Mouse (Mus musculus) adrenal gland (tissue): Measurements from ENCODE around the gene Kmt5a.

Experiments used
- intact Hi-C: fragments of 180-260 bp; cut with DNase I; formaldehyde crosslinking; loops from one replicate; pipeline ENCODE4 v1.15.1; 2025
- microRNA-seq, 2 experiments: library from miRNA; unstranded; fragments of <30 nt; microRNA quantifications; one replicate each; pipeline ENCODE4; 2019

Kmt5a gene

DNA sequence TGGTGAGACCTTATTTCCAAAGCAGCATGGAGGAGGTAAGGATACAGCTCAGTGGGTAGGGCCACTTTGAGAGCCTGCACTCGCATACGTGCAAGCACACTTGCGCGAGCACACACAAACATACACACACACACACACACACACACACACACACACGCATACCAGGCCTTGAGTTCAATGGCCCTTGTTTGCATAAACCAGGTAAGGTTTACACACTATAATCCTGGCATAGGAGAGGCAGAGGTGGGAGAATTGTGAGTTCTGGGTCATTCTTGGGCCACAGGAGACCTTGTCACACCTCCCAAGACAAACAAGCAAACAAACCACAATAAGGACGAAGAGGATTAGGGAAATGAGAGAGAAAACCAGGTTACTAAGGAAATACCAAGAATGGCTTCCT, 69.5 kb downstream of the Kmt5a start:
- intact Hi-C loops, result no loop called here

DNA sequence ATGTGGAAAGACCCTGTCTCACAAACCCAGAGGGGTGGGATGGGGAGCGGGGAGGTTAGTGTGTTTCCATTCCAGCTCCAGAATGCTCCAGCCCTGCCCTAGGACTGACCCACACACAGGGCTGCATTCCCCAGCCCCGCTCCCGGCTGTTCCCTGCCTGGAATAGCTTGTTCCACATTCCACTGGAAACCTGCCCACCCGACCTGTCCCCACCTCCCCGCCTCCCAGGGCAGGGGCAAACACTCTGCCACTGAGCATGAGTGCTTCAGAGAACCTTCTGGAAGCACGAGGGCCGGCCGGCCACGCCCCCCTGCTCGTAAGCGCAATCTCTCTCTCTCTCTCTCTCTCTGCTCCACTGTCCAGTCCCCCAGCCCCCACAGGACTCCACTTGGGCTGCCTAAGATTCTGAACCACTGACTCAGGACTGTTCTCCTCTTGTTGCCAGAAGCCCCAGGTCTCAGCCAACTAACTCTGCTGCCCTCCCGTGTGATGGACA, 70.1 kb downstream of the Kmt5a start:
- intact Hi-C loops, result no loop called here

- intact Hi-C loops, result no loop called here
These were observed 70.9 kb downstream of the Kmt5a start for GRCm38 (mm10) chr5:124510536-124511050.

Small RNAs within 50 kb of the gene (microRNA-seq; reads per million reads assigned to microRNA genes)
- 1.5 to 2.3 reads per million in 2 experiments for gene Gm27486
